Mouse (Mus musculus): ENCODE measurements around the gene Gm4450. TPM values are rescaled to one million over a fixed set of nuclear protein-coding genes. Genes with fewer than 3 reads are reported as not detected.

The Gm4450 gene
- polyA plus RNA-seq, 1 experiment from 2014 or later = not detected

GRCm38 (mm10) chr3:98427260-98427599, 29.7 kb downstream of the Gm4450 start:
- ATAC-seq (ENCODE audit: insufficient read depth, low FRiP score, low TSS enrichment) = no peak
- under 1% methylated on average over 21 of the region's 23 CpGs for WGBS
- no peak overlapping the region for H3K27ac ChIP-seq (ENCODE audit: low read depth, low read length)
- H3K27me3 ChIP-seq (ENCODE audit: control insufficient read depth, insufficient read depth, low read length) = peaks cover 19% of the 10 kb centered on the region
- DNase-seq (ENCODE audit: low spot score) = no peak
- H3K36me3 ChIP-seq (ENCODE audit: control insufficient read depth, insufficient read depth, low read length) = no peaks in the 10 kb centered on the region
- H3K4me1 ChIP-seq (ENCODE audit: control insufficient read depth, insufficient read depth, low read length) = peaks cover 19% of the 10 kb centered on the region
- no peaks in the 10 kb centered on the region for H3K9me3 ChIP-seq (ENCODE audit: control insufficient read depth, low read length)
- peak overlapping the region; percentile 97 for H3K4me2 ChIP-seq (ENCODE audit: low read depth)
- H3K4me3 ChIP-seq (ENCODE audit: low read depth, low read length) = peak overlapping the region; percentile 52
- H3K9ac ChIP-seq (ENCODE audit: low read length) = no peak overlapping the region

- H3K9ac ChIP-seq (ENCODE audit: low read length) = no peak overlapping the region
- no peak overlapping the region; the same call in 1 of the 2 replicates for H3K4me3 ChIP-seq (ENCODE audit: low read depth, low read length)
- peaks cover 19% of the 10 kb centered on the region for H3K4me1 ChIP-seq (ENCODE audit: control insufficient read depth, insufficient read depth, low read length)
- H3K9me3 ChIP-seq (ENCODE audit: control insufficient read depth, low read length) = no peaks in the 10 kb centered on the region
- no peaks in the 10 kb centered on the region for H3K36me3 ChIP-seq (ENCODE audit: control insufficient read depth, insufficient read depth, low read length)
- no peak overlapping the region for H3K27ac ChIP-seq (ENCODE audit: low read depth, low read length)
- WGBS = 45% methylated on average over 5 of the region's 5 CpGs
- H3K4me2 ChIP-seq (ENCODE audit: low read depth) = peak overlapping the region; percentile 97
- H3K27me3 ChIP-seq (ENCODE audit: control insufficient read depth, insufficient read depth, low read length) = peaks cover 19% of the 10 kb centered on the region
- no peak for DNase-seq (ENCODE audit: low spot score)
- ATAC-seq (ENCODE audit: insufficient read depth, low FRiP score, low TSS enrichment) = no peak; the same call in none of the 2 replicates
Measured at GRCm38 (mm10) chr3:98426749-98427148, 30.2 kb downstream of the Gm4450 start.

- Histone ChIP-seq H3K4me1 (ENCODE audit: control insufficient read depth, insufficient read depth, low read length) (peaks cover 6% of the 10 kb centered on the region), H3K27ac (ENCODE audit: low read depth, low read length) (no peak overlapping the region), H3K36me3 (ENCODE audit: control insufficient read depth, insufficient read depth, low read length) (no peaks in the 10 kb centered on the region), H3K27me3 (ENCODE audit: control insufficient read depth, insufficient read depth, low read length) (0 out of 2 replicates have a peak, but pooled peaks cover 5% of the 10 kb centered on the region), H3K4me2 (ENCODE audit: low read depth) (no peak overlapping the region), H3K9ac (ENCODE audit: low read length) (no peak overlapping the region), H3K9me3 (ENCODE audit: control insufficient read depth, low read length) (no peaks in the 10 kb centered on the region), H3K4me3 (ENCODE audit: low read depth, low read length) (no peak overlapping the region)
- DNase-seq (ENCODE audit: low spot score) = no peak
- ATAC-seq (ENCODE audit: insufficient read depth, low FRiP score, low TSS enrichment) = no peak
- WGBS = 89% methylated on average over 4 of the region's 4 CpGs
Measured at GRCm38 (mm10) chr3:98422926-98423325, 34.0 kb downstream of the Gm4450 start.

DNA sequence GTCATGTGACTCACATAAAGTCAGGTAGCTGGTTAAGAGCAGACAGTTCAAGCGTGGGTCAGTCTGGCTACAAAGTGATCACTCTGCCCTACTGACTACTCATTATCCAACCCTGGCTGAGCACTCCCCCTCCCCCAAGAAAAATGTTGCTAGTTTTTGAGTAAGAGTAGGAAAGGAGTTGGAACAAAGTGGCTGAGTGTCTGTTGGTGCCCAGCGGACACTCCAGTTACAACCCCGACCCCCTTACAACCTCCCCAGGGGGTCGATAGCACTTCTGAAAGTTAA, 37.2 kb downstream of the Gm4450 start:
- ATAC-seq (ENCODE audit: insufficient read depth, low FRiP score, low TSS enrichment) = no peak
- no peak overlapping the region for H3K27ac ChIP-seq (ENCODE audit: low read depth, low read length)
- H3K4me2 ChIP-seq (ENCODE audit: low read depth) = no peak overlapping the region
- no peak overlapping the region for H3K4me3 ChIP-seq (ENCODE audit: low read depth, low read length)
- no peaks in the 10 kb centered on the region for H3K36me3 ChIP-seq (ENCODE audit: control insufficient read depth, insufficient read depth, low read length)
- no peaks in the 10 kb centered on the region for H3K27me3 ChIP-seq (ENCODE audit: control insufficient read depth, insufficient read depth, low read length)
- DNase-seq (ENCODE audit: low spot score) = no peak
- 20% methylated on average over 4 of the region's 4 CpGs for WGBS
- H3K9ac ChIP-seq (ENCODE audit: low read length) = no peak overlapping the region
- H3K9me3 ChIP-seq (ENCODE audit: control insufficient read depth, low read length) = no peaks in the 10 kb centered on the region
- no peaks in the 10 kb centered on the region for H3K4me1 ChIP-seq (ENCODE audit: control insufficient read depth, insufficient read depth, low read length)

- no peak overlapping the region for H3K27ac ChIP-seq (ENCODE audit: low read depth, low read length)
- 50% methylated on average over 6 of the region's 6 CpGs for WGBS
- no peaks in the 10 kb centered on the region for H3K27me3 ChIP-seq (ENCODE audit: control insufficient read depth, insufficient read depth, low read length)
- no peaks in the 10 kb centered on the region for H3K4me1 ChIP-seq (ENCODE audit: control insufficient read depth, insufficient read depth, low read length)
- ATAC-seq (ENCODE audit: insufficient read depth, low FRiP score, low TSS enrichment) = no peak
- no peak overlapping the region for H3K4me3 ChIP-seq (ENCODE audit: low read depth, low read length)
- H3K36me3 ChIP-seq (ENCODE audit: control insufficient read depth, insufficient read depth, low read length) = no peaks in the 10 kb centered on the region
- H3K9ac ChIP-seq (ENCODE audit: low read length) = no peak overlapping the region
- DNase-seq (ENCODE audit: low spot score) = no peak
- H3K4me2 ChIP-seq (ENCODE audit: low read depth) = no peak overlapping the region
- H3K9me3 ChIP-seq (ENCODE audit: control insufficient read depth, low read length) = no peaks in the 10 kb centered on the region
Measured at GRCm38 (mm10) chr3:98418991-98419785, 37.7 kb downstream of the Gm4450 start.

DNA sequence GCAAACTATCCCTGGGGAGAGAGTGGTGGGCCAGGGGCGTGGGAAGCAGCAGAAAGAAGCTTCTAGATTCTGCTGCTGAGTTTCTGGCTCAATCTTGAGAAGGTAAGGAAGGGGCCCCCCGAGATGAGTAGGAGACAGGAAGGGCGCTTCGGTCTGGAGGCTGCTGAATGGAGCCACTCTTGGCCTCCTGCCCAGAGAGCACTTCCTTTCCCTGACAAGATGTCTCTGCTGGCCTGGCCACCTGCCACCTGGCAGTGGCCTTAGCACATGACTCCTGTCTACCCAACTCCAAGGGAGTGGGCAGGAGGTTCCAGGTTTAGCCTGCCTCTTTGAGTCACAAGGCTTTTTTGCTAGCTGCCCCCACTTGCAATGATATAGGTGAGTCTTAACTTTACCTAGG, 39.6 kb downstream of the Gm4450 start:
- 85% methylated on average over 4 of the region's 4 CpGs for WGBS
- Histone ChIP-seq H3K9me3 (ENCODE audit: control insufficient read depth, low read length) (no peaks in the 10 kb centered on the region), H3K9ac (ENCODE audit: low read length) (no peak overlapping the region), H3K27me3 (ENCODE audit: control insufficient read depth, insufficient read depth, low read length) (no peaks in the 10 kb centered on the region), H3K4me2 (ENCODE audit: low read depth) (no peak overlapping the region), H3K36me3 (ENCODE audit: control insufficient read depth, insufficient read depth, low read length) (no peaks in the 10 kb centered on the region), H3K4me1 (ENCODE audit: control insufficient read depth, insufficient read depth, low read length) (no peaks in the 10 kb centered on the region), H3K4me3 (ENCODE audit: low read depth, low read length) (no peak overlapping the region), H3K27ac (ENCODE audit: low read depth, low read length) (no peak overlapping the region)
- ATAC-seq (ENCODE audit: insufficient read depth, low FRiP score, low TSS enrichment) (no peak), DNase-seq (ENCODE audit: low spot score) (no peak)

DNA sequence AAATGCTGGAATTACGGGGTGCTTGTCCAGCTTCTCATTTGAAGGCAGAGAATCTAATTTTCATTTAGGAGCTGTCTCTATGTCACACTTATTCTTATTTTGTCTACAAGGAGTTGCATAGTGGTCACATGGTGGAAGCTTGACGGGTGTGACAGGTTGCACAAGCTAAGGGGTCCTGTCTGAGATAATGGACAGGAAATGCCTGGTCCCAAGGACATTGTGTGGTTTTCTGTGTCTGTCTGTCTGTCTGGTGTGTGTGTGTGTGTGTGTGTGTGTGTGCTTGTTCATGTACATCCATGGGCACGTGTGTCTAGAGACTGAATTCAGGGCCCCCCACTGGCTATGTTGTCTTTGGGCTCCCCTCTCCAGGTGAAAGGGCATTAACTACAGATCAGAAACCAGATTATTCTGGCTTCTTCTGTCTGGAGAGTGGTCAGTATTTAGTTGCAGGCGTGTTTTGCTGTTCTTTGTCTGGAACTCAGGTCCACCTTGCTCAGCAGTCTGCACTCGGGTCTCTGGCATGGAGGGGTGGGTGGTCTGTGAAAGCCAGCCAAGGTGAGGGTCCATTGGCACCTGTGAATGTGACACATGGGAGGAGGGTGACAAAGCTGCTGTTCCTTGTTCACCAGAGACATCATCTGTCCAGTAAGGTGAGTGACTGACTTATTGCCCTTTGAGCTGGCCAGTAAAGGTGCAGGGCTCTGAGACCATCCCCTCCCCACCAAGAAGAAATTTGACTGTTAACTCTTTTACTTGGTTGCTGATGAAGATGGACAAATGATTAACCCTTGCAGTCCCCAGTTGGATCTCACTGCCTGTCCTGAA, 40.3 kb downstream of the Gm4450 start:
- 75% methylated on average over 5 of the region's 5 CpGs for WGBS
- no peak for ATAC-seq (ENCODE audit: insufficient read depth, low FRiP score, low TSS enrichment)

DNA sequence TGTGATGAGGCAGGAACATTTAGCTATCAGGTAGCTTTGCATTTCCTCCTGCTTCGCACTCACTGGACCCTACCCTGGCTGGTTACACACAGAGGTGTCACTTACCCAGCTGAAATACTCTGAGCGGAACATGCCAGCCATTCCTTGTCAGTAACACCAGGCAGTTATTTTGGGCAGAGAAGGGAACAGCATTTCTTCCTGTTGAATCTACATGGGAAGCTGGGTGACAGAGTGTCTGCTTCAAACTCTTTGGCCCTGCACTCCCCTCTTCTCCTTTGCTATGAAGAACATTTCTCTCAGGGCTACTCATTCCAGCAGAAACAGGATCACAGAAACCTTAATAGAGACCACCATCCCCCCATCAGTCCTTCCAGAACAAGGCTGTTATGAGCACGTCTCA, 42.6 kb downstream of the Gm4450 start:
- ATAC-seq (ENCODE audit: insufficient read depth, low FRiP score, low TSS enrichment) = no peak
- Histone ChIP-seq H3K4me3 (ENCODE audit: low read depth, low read length) (no peak overlapping the region), H3K9ac (ENCODE audit: low read length) (no peak overlapping the region), H3K27me3 (ENCODE audit: control insufficient read depth, insufficient read depth, low read length) (no peaks in the 10 kb centered on the region), H3K9me3 (ENCODE audit: control insufficient read depth, low read length) (no peaks in the 10 kb centered on the region), H3K27ac (ENCODE audit: low read depth, low read length) (no peak overlapping the region), H3K36me3 (ENCODE audit: control insufficient read depth, insufficient read depth, low read length) (no peaks in the 10 kb centered on the region), H3K4me1 (ENCODE audit: control insufficient read depth, insufficient read depth, low read length) (no peaks in the 10 kb centered on the region), H3K4me2 (ENCODE audit: low read depth) (no peak overlapping the region)
- 88% methylated on average over 3 of the region's 3 CpGs for WGBS
- DNase-seq (ENCODE audit: low spot score) = no peak

More for the DNA sequence above, 40.3 kb downstream of the Gm4450 start:
- no peaks in the 10 kb centered on the region for H3K4me1 ChIP-seq (ENCODE audit: control insufficient read depth, insufficient read depth, low read length)
- no peak overlapping the region for H3K27ac ChIP-seq (ENCODE audit: low read depth, low read length)
- H3K4me3 ChIP-seq (ENCODE audit: low read depth, low read length) = no peak overlapping the region
- no peak overlapping the region for H3K9ac ChIP-seq (ENCODE audit: low read length)
- no peak overlapping the region for H3K4me2 ChIP-seq (ENCODE audit: low read depth)
- H3K36me3 ChIP-seq (ENCODE audit: control insufficient read depth, insufficient read depth, low read length) = no peaks in the 10 kb centered on the region
- no peak for DNase-seq (ENCODE audit: low spot score)
- H3K9me3 ChIP-seq (ENCODE audit: control insufficient read depth, low read length) = no peaks in the 10 kb centered on the region
- no peaks in the 10 kb centered on the region for H3K27me3 ChIP-seq (ENCODE audit: control insufficient read depth, insufficient read depth, low read length)

- H3K4me3 ChIP-seq (ENCODE audit: low read depth, low read length) = no peak overlapping the region
- H3K4me1 ChIP-seq (ENCODE audit: control insufficient read depth, insufficient read depth, low read length) = no peaks in the 10 kb centered on the region
- ATAC-seq (ENCODE audit: insufficient read depth, low FRiP score, low TSS enrichment) = no peak
- WGBS = 64% methylated on average over 2 of the region's 2 CpGs
- H3K9ac ChIP-seq (ENCODE audit: low read length) = no peak overlapping the region
- no peak for DNase-seq (ENCODE audit: low spot score)
- no peak overlapping the region for H3K27ac ChIP-seq (ENCODE audit: low read depth, low read length)
- no peak overlapping the region for H3K4me2 ChIP-seq (ENCODE audit: low read depth)
- H3K27me3 ChIP-seq (ENCODE audit: control insufficient read depth, insufficient read depth, low read length) = no peaks in the 10 kb centered on the region
- no peaks in the 10 kb centered on the region for H3K36me3 ChIP-seq (ENCODE audit: control insufficient read depth, insufficient read depth, low read length)
- H3K9me3 ChIP-seq (ENCODE audit: control insufficient read depth, low read length) = no peaks in the 10 kb centered on the region
Measured at GRCm38 (mm10) chr3:98413733-98414132, 43.2 kb downstream of the Gm4450 start.

All from neural tube, embryonic 11.5 days (tissue).